Mouse (Mus musculus) cerebellum, adult 2 months (tissue): ENCODE measurements around the gene Ccdc102a. TPM values are rescaled to one million over a fixed set of nuclear protein-coding genes. Genes with fewer than 3 reads are reported as not detected.

Experiments
- DNase-seq, 2 experiments: peaks; one replicate each; pipeline ENCODE4 v3.0.0; 2021
- H3K27ac ChIP-seq: fragments of 200-500 bp; 2 replicates; pipeline ENCODE4 v1.5.1; 2012; ENCODE audit warnings: low read length, control low read depth, inconsistent platforms; ENCODE audit not compliant: insufficient read depth
- H3K27me3 ChIP-seq: fragments of 200-500 bp; 2 replicates; pipeline ENCODE4 v1.6.1; 2012; ENCODE audit warnings: inconsistent platforms, mild to moderate bottlenecking, low read length, moderate library complexity; ENCODE audit not compliant: control insufficient read depth, insufficient read depth
- H3K4me1 ChIP-seq: fragments of 200-500 bp; 2 replicates; pipeline ENCODE4 v1.6.1; 2011; ENCODE audit warnings: low read length; ENCODE audit not compliant: control insufficient read depth, insufficient read depth
- H3K4me3 ChIP-seq: fragments of 200-500 bp; replicated peaks from 2 replicates; pipeline ENCODE3; 2011; ENCODE audit warnings: mild to moderate bottlenecking, low read depth, low read length, control low read depth; ENCODE audit not compliant: insufficient read depth
- CTCF ChIP-seq: fragments of 200-500 bp; IDR thresholded peaks from 2 replicates; pipeline ENCODE4 v1.5.1; 2011; ENCODE audit warnings: low read depth, mild to moderate bottlenecking, control low read depth, low read length, moderate library complexity, borderline replicate concordance; ENCODE audit not compliant: insufficient read depth
- POLR2A ChIP-seq: fragments of 200-500 bp; IDR thresholded peaks from 2 replicates; pipeline ENCODE4 v1.6.1; 2011; ENCODE audit warnings: low read length, control low read depth, borderline replicate concordance; ENCODE audit not compliant: insufficient read depth
- WGBS: fragments of 180-500 bp; shearing (Covaris S2); methylation state at CpG from one replicate; pipeline ENCODE4 v1.1.7; 2018; 5-methylcytosine and 5-hydroxymethylcytosine counted together
- polyA plus RNA-seq: library from polyadenylated mRNA; depleted of rRNA; stranded (reverse); fragments of >200 nt; gene quantifications from 2 replicates; pipeline ENCODE4 v1.2.3, GENCODE M21; 2012; rRNA removed

Ccdc102a gene
- 3.0 and 3.2 TPM in 2 replicates for polyA plus RNA-seq

DNA sequence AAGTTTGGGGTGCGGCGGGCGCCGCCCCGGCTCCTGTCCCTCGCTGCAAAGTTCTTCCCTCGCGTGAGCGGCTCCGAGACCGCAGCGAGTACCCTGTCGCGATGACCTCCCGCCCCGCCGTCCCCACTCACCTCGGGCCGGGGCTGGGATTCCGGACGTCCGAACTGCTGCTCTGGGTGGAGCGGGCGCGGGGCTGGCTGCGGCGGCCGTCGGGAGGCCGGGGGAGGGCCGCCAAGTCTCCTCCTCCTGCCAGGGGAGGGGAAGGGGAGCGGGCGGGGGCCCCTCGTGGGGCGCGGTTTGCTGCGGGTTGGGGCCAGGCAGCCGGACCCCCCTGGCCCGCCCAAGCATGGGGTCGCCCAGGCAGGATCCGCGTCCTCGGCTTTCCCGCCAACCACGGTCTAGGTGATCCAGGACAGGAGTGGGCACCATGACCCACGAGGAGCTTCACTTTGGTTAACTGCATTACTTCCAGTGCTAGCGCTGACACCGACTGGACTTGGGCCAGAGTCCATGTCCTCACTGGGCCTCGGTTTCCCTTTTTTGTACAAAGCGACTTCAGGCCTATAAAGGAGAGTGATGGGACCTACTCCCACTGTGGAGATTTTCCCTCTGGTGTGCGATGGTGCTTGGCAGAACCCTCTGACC lies at the start of gene Ccdc102a:
Gene Ccdc102a, minus strand, starts transcription at position 248 of the 645 bp plus-strand sequence.
- 4% methylated on average over 48 of the region's 51 CpGs for WGBS
- no peak for TF ChIP-seq CTCF
- no peak for TF ChIP-seq POLR2A
- H3K4me3 ChIP-seq: peak within 1 kb of the TSS; percentile 31
- H3K27me3 ChIP-seq: no peaks in the 10 kb centered on the region; the same call in 1 of the 2 replicates
- no peaks in the 10 kb centered on the region; the same call in 1 of the 2 replicates for H3K4me1 ChIP-seq
- DNase-seq: no peak
- H3K27ac ChIP-seq: no peak within 1 kb of the TSS

DNA sequence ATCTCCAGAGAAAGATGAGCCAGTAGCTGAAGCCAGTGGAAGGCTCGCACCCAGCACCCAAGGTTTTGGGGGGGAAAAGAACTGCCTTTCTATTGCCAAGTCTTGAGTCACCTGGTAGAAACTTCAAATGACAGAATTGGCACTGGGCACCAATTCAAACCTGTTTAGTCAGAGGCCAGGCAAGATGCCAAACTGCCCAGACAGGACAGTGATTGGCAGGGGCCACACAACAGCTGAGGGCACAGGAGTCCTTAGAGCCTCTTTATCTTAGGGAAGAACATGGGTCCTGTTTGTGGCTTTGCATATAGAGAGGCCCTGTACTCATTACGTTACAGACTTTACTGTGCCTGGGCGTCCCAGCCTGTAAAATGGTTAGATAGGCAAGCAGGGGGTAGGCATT lies 49.7 kb upstream of the Ccdc102a start:
- H3K4me3 ChIP-seq: no peak overlapping the region
- no peaks in the 10 kb centered on the region for H3K4me1 ChIP-seq
- 51% methylated on average over 3 of the region's 3 CpGs for WGBS
- TF ChIP-seq CTCF (no peak), POLR2A (no peak)
- H3K27me3 ChIP-seq: no peaks in the 10 kb centered on the region
- DNase-seq: peak in 1 of 2 experiments; percentile 57
- no peak overlapping the region for H3K27ac ChIP-seq

DNA sequence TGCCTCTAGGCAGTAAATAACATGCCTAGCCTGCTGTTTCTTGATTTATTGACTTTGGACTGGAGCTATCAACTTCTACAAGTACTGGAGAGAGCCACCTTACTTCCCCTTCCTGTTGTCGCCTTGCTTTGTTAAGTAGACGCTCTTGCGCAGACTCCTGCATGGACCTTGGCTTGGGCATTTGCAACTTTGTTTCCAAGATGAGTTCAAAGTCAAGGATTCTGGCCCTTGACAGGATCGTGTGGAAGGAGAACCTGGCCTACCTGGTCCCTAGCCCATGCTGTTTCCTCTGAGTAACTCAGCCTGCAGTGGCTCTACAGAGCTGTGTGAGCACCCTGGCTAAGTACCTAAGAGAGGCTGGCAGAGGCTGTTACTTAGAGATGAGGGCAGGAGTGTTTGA lies 49.2 kb upstream of the Ccdc102a start:
- Histone ChIP-seq H3K4me1 (no peaks in the 10 kb centered on the region), H3K4me3 (no peak overlapping the region), H3K27me3 (no peaks in the 10 kb centered on the region), H3K27ac (no peak overlapping the region)
- no peak for TF ChIP-seq CTCF
- TF ChIP-seq POLR2A: no peak
- DNase-seq: no peak
- WGBS: 85% methylated on average over 4 of the region's 4 CpGs

DNA sequence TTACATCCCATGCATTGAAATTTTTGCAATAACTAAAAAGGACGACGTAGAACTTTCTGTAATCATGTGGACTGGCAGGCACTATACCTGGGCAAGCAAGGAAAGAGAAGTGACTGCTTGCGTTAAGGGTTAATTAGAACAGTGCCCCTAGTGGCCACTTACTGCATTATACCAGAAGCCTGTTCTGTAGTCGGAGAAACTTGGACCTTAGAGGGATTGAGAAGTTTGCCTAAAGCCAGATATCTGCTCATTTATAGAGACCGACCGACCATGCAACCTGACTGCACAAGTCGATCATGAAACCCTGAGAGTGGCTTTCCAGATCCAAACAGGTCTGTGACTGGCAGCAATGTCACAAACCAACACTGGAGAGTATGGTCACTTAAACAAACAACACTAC lies 48.7 kb upstream of the Ccdc102a start:
- TF ChIP-seq CTCF (peak; percentile 40; the same call in 1 of the 2 replicates), POLR2A (no peak)
- no peaks in the 10 kb centered on the region for H3K4me1 ChIP-seq
- H3K27ac ChIP-seq: no peak overlapping the region
- no peaks in the 10 kb centered on the region for H3K27me3 ChIP-seq
- H3K4me3 ChIP-seq: no peak overlapping the region
- 25% methylated on average over 7 of the region's 7 CpGs for WGBS
- peak in 1 of 2 experiments; percentile 29 for DNase-seq

DNA sequence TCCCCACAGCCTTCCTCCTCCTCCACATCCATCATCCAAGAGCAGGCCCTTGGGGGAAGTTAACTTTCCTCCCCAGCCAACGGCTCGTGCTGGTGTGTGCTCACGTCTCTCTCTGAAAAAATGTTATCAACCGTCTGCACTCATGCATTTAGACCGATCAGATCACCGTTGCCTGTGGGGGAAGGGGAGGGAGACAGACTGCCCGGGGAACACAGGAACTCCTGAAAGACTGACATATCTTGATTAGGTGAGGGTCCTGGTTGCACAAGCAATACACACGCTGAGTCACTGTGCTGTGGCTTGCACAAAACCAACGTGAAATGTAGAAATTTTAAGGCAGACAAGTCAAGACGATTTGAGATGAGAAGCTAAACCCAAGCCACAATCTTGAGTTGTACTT lies 46.9 kb upstream of the Ccdc102a start:
- no peak for DNase-seq
- WGBS: 61% methylated on average over 10 of the region's 10 CpGs
- Histone ChIP-seq H3K27me3 (no peaks in the 10 kb centered on the region), H3K4me1 (no peaks in the 10 kb centered on the region), H3K4me3 (no peak overlapping the region), H3K27ac (no peak overlapping the region)
- TF ChIP-seq POLR2A (no peak), CTCF (no peak)

DNA sequence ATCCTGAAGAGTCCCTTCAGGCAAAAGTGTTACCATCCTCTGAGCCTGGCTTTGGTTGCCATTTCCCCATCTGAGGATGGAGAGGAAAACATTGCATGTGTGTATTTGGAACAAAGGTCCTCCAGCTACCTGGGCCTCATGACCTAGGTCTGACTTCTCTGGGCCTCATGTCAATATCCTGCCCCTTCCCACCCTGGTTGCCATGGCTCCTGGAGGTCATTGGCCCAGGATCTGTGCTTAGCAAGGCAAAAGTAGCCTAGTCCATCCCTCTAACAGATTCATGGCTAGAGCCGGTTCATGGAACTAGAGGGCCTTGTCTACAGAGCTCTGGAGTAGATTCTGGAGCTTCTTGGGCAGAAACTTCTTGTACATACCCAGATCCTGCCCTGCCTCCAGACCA lies 44.3 kb upstream of the Ccdc102a start:
- H3K27ac ChIP-seq: no peak overlapping the region
- no peak for DNase-seq
- no peaks in the 10 kb centered on the region for H3K4me1 ChIP-seq
- 82% methylated on average over 1 of the region's 1 CpGs for WGBS
- TF ChIP-seq POLR2A (no peak), CTCF (no peak)
- no peak overlapping the region for H3K4me3 ChIP-seq
- H3K27me3 ChIP-seq: no peaks in the 10 kb centered on the region

DNA sequence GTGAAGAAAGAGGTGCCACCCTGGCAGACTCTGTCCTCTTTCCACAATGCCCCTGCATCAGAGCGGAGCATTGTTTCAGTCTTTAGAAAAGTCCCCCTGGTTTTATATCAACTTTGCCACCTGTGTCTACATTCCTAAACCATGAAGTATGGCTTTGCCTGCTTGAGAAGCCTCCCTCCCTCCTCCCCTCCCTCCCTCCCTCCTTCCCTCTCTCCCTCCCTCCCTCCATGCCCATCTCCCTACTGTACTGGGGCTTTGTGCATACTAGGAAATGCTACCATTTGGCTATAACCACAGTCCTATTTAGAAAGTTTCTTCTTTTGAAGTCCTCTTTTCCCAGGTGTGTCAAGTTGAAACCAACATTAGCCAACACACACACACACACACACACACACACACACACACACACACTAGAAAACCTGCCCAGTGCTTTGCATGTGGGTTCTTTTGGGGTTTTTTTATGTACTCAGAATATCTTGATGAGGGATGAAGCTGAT lies 38.2 kb upstream of the Ccdc102a start:
- WGBS: 100% methylated on average over 1 of the region's 1 CpGs
- Histone ChIP-seq H3K27ac (no peak overlapping the region), H3K4me1 (no peaks in the 10 kb centered on the region), H3K27me3 (no peaks in the 10 kb centered on the region), H3K4me3 (no peak overlapping the region)
- TF ChIP-seq POLR2A (no peak), CTCF (no peak)
- DNase-seq: no peak
